Mouse (Mus musculus): ENCODE measurements around the gene Acap2. TPM values are rescaled to one million over a fixed set of nuclear protein-coding genes. Genes with fewer than 3 reads are reported as not detected.

Acap2 gene
- polyA plus RNA-seq, 1 experiment from 2014 or later, result 33.0 TPM

GRCm38 (mm10) chr16:31045211-31045610, 155.8 kb downstream of the Acap2 start:
- Histone ChIP-seq H3K36me3 (ENCODE audit: insufficient read depth) (no peaks in the 10 kb centered on the region), H3K27me3 (ENCODE audit: insufficient read depth, low read length) (no peaks in the 10 kb centered on the region), H3K4me1 (ENCODE audit: insufficient read depth) (no peaks in the 10 kb centered on the region), H3K9me3 (ENCODE audit: low read depth, low read length) (no peaks in the 10 kb centered on the region), H3K9ac (no peak overlapping the region), H3K4me2 (no peak overlapping the region), H3K4me3 (ENCODE audit: low read depth, low read length) (no peak overlapping the region), H3K27ac (ENCODE audit: low read depth) (no peak overlapping the region)
- DNase-seq (no peak), ATAC-seq (ENCODE audit: insufficient read depth) (no peak)
- 60% methylated on average over 5 of the region's 5 CpGs for WGBS
- no peak for TF ChIP-seq CTCF (IDR thresholded peaks at IDR 0.05; ENCODE audit: low read depth)

- ATAC-seq (ENCODE audit: insufficient read depth) (no peak), DNase-seq (no peak)
- TF ChIP-seq CTCF (IDR thresholded peaks at IDR 0.05; ENCODE audit: low read depth), result no peak
- no peaks in the 10 kb centered on the region for H3K36me3 ChIP-seq (ENCODE audit: insufficient read depth)
- H3K9ac ChIP-seq, result no peak overlapping the region
- H3K27me3 ChIP-seq (ENCODE audit: insufficient read depth, low read length), result no peaks in the 10 kb centered on the region
- H3K9me3 ChIP-seq (ENCODE audit: low read depth, low read length), result no peaks in the 10 kb centered on the region
- no peaks in the 10 kb centered on the region for H3K4me1 ChIP-seq (ENCODE audit: insufficient read depth)
- H3K4me3 ChIP-seq (ENCODE audit: low read depth, low read length), result no peak overlapping the region
- no peak overlapping the region for H3K27ac ChIP-seq (ENCODE audit: low read depth)
- H3K4me2 ChIP-seq, result no peak overlapping the region
- WGBS, result 78% methylated on average over 5 of the region's 5 CpGs
Observed at GRCm38 (mm10) chr16:31043136-31043535, 157.9 kb downstream of the Acap2 start.

Other genes with a start within 250 kb of the Acap2 start
- 26.2 and 26.8 TPM in 2 replicates for gene Xxylt1, start 119.8 kb downstream of the Acap2 start, polyA plus RNA-seq (2014; fragmentation: Nextera tagmentation; extraction: Ambion mirVana)
- gene Ppp1r2, start 74.0 kb upstream of the Acap2 start, polyA plus RNA-seq (2014; fragmentation: Nextera tagmentation; extraction: Ambion mirVana), result 102 and 104 TPM in 2 replicates
- not detected in 2 replicates for gene Apod, start 113.6 kb upstream of the Acap2 start, polyA plus RNA-seq (2014; fragmentation: Nextera tagmentation; extraction: Ambion mirVana)
- gene Bdh1, start 221.0 kb upstream of the Acap2 start, polyA plus RNA-seq (2014; fragmentation: Nextera tagmentation; extraction: Ambion mirVana), result 3.1 and 5.7 TPM in 2 replicates

Data from lung, embryonic 14.5 days (tissue).